Mouse (Mus musculus): ENCODE data around the gene Dgka. TPM values are rescaled to one million over a fixed set of nuclear protein-coding genes. Genes with fewer than 3 reads are reported as not detected.

Dgka gene
- total and polyA plus RNA-seq, 2 experiments from 2014 or later: 4.9 to 7.5 TPM

DNA sequence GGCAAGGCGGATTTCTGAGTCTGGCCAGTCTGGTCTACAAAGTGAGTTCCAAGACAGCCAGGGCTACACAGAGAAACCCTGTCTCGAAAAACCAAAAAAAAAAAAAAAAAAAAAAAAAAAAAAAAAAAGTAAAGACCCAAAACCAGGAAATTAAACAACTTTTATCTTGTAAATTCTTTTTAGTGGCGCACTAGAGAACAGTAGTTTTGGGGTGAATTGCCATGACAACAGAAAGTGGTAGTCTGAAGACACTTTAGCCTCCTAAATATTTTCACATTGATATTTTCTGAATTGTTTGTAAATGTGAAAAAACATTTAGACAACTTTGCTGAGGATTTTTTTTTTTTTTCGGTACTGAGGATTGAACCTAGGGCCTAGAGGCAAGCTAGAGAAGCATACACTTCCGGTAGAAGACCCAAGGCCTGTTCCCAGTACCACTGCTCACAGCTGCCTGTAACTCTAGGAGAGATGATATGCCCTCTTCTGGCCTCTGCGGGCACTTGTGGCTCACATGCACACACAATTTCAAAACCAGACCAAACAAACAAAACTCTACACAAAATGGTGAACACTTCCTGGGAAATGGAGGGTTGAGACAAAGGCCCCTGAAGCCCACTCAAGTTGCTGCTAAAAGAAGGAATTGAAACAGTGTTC lies 47.5 kb downstream of the Dgka start:
- ATAC-seq (ENCODE audit: low FRiP score) (no peak), DNase-seq (ENCODE audit: low spot score) (no peak)
- no peaks in the 10 kb centered on the region for H3K4me1 ChIP-seq (ENCODE audit: insufficient read depth, low read length)
- H3K27me3 ChIP-seq (ENCODE audit: insufficient read depth, low read length): no peaks in the 10 kb centered on the region
- H3K27ac ChIP-seq (ENCODE audit: low read depth, low read length): peak overlapping the region; percentile 77; the same call in 1 of the 2 replicates
- H3K9me3 ChIP-seq (ENCODE audit: low read length): no peaks in the 10 kb centered on the region
- H3K9ac ChIP-seq (replicated peaks; ENCODE audit: low read length, poor library complexity, severe bottlenecking): no peak overlapping the region
- H3K36me3 ChIP-seq (ENCODE audit: insufficient read depth, low read length): no peaks in the 10 kb centered on the region
- peak; percentile 13 for TF ChIP-seq CTCF (IDR thresholded peaks at IDR 0.05)
- H3K4me2 ChIP-seq (ENCODE audit: low read depth, low read length, poor library complexity, severe bottlenecking): peak overlapping the region; percentile 57
- 84% methylated on average over 6 of the region's 6 CpGs for WGBS
- H3K4me3 ChIP-seq (ENCODE audit: low read depth, low read length): peak overlapping the region; percentile 35; the same call in 1 of the 2 replicates

DNA sequence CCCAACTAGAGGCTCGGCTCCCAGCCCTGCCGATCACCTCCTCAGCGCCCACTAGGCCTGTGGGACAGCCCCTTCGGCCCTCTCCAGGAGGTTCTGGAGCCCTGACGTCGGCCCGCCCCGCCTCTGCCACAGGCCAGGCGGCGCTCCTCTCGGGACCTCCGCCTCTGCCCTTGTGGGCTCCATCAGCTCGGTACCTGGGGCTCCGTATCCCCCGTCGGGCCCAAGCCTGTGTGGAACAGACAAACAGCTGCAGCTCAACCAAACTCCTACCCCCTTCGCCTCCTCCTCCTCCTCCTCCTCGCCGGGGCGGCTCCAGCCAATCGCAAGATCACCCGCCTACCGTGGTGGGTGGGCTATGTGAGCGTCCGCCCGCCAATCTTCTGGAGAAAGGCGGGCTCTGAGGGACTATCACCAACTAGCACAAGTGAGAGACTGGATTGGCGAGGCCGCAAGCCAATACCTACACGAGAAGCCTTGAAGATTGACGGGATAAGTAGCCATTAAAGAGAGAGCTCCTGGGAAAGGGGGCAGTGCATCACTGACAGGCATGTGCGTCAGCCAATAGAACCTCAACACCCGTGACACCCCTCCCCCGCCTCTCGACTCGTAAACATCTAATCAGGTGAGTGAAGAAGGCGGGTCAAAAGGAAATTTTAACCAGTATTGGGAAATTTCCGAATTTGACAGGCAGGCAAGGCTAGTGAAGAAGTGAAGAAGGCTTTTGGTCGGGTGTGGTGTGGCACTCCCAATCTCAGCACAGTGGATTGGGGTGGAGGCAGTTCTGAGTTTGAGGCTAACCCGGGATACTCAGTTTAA lies 48.5 kb downstream of the Dgka start, which contains the start of gene Rab5b:
TSS of gene Rab5b (minus strand) at position 273 of the 816 bp plus-strand sequence.
- TF ChIP-seq CTCF (IDR thresholded peaks at IDR 0.05): 0 out of 2 replicates have a peak, but pooled peaks have one; percentile 29
- DNase-seq (ENCODE audit: low spot score): peak; percentile 100
- no peaks in the 10 kb centered on the region for H3K9me3 ChIP-seq (ENCODE audit: low read length)
- under 1% methylated on average over 35 of the region's 40 CpGs for WGBS
- no peaks in the 10 kb centered on the region for H3K27me3 ChIP-seq (ENCODE audit: insufficient read depth, low read length)
- peak; percentile 99 for ATAC-seq (ENCODE audit: low FRiP score)
- H3K9ac ChIP-seq (replicated peaks; ENCODE audit: low read length, poor library complexity, severe bottlenecking): peak within 1 kb of the TSS; percentile 80
- no peaks in the 10 kb centered on the region for H3K36me3 ChIP-seq (ENCODE audit: insufficient read depth, low read length)
- peak within 1 kb of the TSS; percentile 77 for H3K4me3 ChIP-seq (ENCODE audit: low read depth, low read length)
- H3K4me1 ChIP-seq (ENCODE audit: insufficient read depth, low read length): no peaks in the 10 kb centered on the region
- H3K4me2 ChIP-seq (ENCODE audit: low read depth, low read length, poor library complexity, severe bottlenecking): peak within 1 kb of the TSS; percentile 75
- H3K27ac ChIP-seq (ENCODE audit: low read depth, low read length): peak within 1 kb of the TSS; percentile 89

DNA sequence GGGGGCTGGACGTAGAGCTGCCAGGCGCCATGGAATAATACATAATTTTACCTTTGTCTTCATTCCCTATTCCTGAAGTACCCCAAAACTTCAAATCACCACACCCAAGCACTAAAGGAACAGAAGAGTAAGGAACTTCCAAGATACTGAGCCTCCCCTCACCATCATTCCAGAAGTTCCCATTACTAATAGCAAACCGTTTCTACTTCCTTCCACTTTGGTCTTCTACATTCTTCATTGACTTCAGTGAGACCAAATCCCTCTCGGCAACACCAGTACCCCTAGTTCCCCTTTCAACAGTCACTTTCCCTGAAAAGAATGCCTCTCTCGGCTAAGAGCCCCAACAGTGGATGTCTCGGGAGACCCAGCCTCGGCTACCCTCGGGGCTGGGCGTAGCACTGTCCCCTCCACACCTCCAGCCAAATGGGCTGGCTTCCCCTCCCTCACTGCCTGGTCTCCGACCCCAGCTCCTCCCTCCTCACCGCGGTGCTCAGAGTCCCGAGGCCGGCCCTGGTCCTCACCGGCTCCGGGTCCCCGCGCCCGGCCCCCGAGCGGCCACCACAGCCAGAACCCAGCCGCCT lies 49.2 kb downstream of the Dgka start:
- ATAC-seq (ENCODE audit: low FRiP score): no peak

DNA sequence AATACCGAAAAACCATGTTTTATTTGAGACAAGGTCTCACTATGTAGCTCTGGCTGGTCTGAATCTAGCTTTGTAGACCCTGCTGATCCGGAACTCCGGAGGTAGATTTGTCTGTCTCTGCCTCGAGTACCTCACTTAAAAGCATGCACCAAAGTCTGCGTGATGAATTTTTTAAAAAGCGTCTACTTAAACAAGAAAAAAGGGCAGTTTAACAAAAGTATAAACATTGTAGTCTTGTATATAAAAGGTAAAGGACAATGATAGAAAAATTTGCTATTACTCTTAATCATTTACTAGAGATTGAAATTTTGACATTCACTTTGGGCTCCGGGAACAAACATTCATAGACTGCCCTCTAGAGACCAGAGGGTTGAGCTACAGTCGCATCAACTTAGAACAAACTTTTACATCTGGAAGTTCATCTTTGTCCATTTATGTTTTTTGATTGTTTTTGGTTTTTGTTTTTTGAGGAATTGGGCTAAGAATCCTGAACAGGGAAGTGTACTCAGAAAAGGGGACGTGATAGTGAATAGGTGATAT lies 70.1 kb downstream of the Dgka start:
- peak overlapping the region; percentile 58 for H3K4me3 ChIP-seq (ENCODE audit: low read depth, low read length)
- 2% methylated on average over 9 of the region's 9 CpGs for WGBS
- no peak overlapping the region; the same call in 1 of the 2 replicates for H3K9ac ChIP-seq (replicated peaks; ENCODE audit: low read length, poor library complexity, severe bottlenecking)
- H3K27ac ChIP-seq (ENCODE audit: low read depth, low read length): peak overlapping the region; percentile 51; the same call in 1 of the 2 replicates
- H3K4me2 ChIP-seq (ENCODE audit: low read depth, low read length, poor library complexity, severe bottlenecking): peak overlapping the region; percentile 87
- H3K36me3 ChIP-seq (ENCODE audit: insufficient read depth, low read length): peaks cover 12% of the 10 kb centered on the region; the same call in 1 of the 2 replicates
- no peak for ATAC-seq (ENCODE audit: low FRiP score)
- H3K9me3 ChIP-seq (ENCODE audit: low read length): no peaks in the 10 kb centered on the region
- peaks cover 5% of the 10 kb centered on the region; the same call in 1 of the 2 replicates for H3K4me1 ChIP-seq (ENCODE audit: insufficient read depth, low read length)
- peak; percentile 74 for DNase-seq (ENCODE audit: low spot score)
- TF ChIP-seq CTCF (IDR thresholded peaks at IDR 0.05): peak; percentile 75
- no peaks in the 10 kb centered on the region for H3K27me3 ChIP-seq (ENCODE audit: insufficient read depth, low read length)

More for the DNA sequence above, 49.2 kb downstream of the Dgka start:
- H3K4me3 ChIP-seq (ENCODE audit: low read depth, low read length): peak overlapping the region; percentile 77
- no peaks in the 10 kb centered on the region for H3K27me3 ChIP-seq (ENCODE audit: insufficient read depth, low read length)
- H3K9ac ChIP-seq (replicated peaks; ENCODE audit: low read length, poor library complexity, severe bottlenecking): peak overlapping the region; percentile 80
- H3K4me2 ChIP-seq (ENCODE audit: low read depth, low read length, poor library complexity, severe bottlenecking): peak overlapping the region; percentile 75
- H3K36me3 ChIP-seq (ENCODE audit: insufficient read depth, low read length): no peaks in the 10 kb centered on the region
- TF ChIP-seq CTCF (IDR thresholded peaks at IDR 0.05): no peak
- H3K4me1 ChIP-seq (ENCODE audit: insufficient read depth, low read length): no peaks in the 10 kb centered on the region
- no peak for DNase-seq (ENCODE audit: low spot score)
- under 1% methylated on average over 22 of the region's 22 CpGs for WGBS
- peak overlapping the region; percentile 89 for H3K27ac ChIP-seq (ENCODE audit: low read depth, low read length)
- H3K9me3 ChIP-seq (ENCODE audit: low read length): no peaks in the 10 kb centered on the region

DNA sequence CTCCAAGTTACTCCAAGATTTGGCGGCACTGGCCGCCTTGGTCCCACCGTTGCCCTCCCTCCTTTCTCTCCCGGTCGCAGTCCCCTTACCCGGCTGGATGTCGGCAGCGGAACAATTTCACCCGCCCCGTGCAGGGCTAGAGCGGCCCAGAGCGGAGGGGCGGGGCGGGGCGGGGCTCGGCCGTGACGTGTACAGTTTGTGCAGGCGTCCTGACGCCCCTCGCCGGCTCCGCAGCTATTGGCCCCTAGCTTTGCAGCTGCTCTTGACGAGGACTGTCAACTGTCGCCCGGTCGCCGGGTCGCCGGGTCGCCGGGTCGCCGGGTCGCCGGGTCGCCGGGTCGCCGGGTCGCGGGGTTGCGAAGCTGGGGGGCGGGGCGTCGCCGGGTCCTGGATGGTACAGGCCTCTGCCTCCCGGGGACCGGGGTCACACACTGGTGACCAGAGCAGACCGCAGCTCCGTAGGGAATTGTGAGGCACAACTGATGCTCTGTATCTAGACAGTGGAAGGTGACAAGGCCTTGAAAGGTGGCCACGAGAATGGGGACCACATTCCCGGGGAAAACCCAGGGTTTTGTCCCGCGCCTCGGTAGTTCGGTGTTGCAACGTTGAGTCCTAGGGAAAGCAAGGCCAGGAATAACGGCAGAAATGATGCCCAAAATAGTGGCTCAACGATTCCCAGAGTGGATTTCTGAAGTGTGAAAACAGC lies 70.7 kb downstream of the Dgka start, which contains the start of gene Suox:
TSS of gene Suox (minus strand) at position 311 of the 706 bp plus-strand sequence.
- WGBS: under 1% methylated on average over 52 of the region's 60 CpGs

More for the DNA sequence above, 70.7 kb downstream of the Dgka start, which contains the start of gene Suox:
- Histone ChIP-seq H3K27ac (ENCODE audit: low read depth, low read length) (peak within 1 kb of the TSS; percentile 51; the same call in 1 of the 2 replicates), H3K4me3 (ENCODE audit: low read depth, low read length) (peak within 1 kb of the TSS; percentile 58), H3K9ac (replicated peaks; ENCODE audit: low read length, poor library complexity, severe bottlenecking) (peak within 1 kb of the TSS; percentile 63), H3K27me3 (ENCODE audit: insufficient read depth, low read length) (no peaks in the 10 kb centered on the region), H3K36me3 (ENCODE audit: insufficient read depth, low read length) (peaks cover 12% of the 10 kb centered on the region; the same call in 1 of the 2 replicates), H3K9me3 (ENCODE audit: low read length) (no peaks in the 10 kb centered on the region), H3K4me1 (ENCODE audit: insufficient read depth, low read length) (peaks cover 5% of the 10 kb centered on the region; the same call in 1 of the 2 replicates), H3K4me2 (ENCODE audit: low read depth, low read length, poor library complexity, severe bottlenecking) (peak within 1 kb of the TSS; percentile 87)
- ATAC-seq (ENCODE audit: low FRiP score) (peak; percentile 82), DNase-seq (ENCODE audit: low spot score) (peak; percentile 85)
- no peak for TF ChIP-seq CTCF (IDR thresholded peaks at IDR 0.05)

Measured in midbrain, postnatal 0 days (tissue).